9 mouse cellular contexts compared by ENCODE assay signal in the genomic region with DNA sequence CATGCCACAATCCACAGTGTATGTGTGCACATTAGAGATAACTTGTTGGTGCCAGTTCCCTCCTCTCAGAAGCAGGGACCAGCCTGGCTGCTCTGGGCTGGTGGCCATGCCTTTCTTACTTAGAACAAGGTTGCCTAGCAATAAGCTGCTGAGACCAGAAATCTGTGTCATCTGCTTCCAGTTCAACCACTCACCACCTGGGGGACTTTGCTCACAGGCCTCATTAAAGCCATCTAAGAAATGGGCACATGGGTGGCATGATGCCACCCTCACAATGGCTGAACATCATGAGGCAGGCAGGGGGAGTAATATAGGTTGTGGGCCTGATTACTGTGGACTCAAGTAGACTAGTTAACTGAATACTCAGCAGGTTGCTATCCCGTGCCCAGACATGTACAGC. TPM values are rescaled to one million over a fixed set of nuclear protein-coding genes. Genes with fewer than 3 reads are reported as not detected.
DNase-seq lines count a peak whose midpoint lies in the region; ATAC-seq and TF ChIP-seq lines count a peak whose summit lies in the region.
"Had no signal": no experiment of that assay in that cellular context is flagged by ENCODE, and none has a peak within 500 bp of the region (broad histone marks: within the 10 kb centered on the region; RNA-seq: fewer than 3 reads in every experiment).

No protein-coding gene starts in this region.

- no peak overlapping the region for H3K4me3 ChIP-seq in heart, adult 2 months
- H3K4me3 ChIP-seq: kidney, embryonic 15.5 days had no signal

- H3K9ac ChIP-seq in heart, adult 2 months (ENCODE audit: low read depth, low read length), result no peak overlapping the region
- H3K9ac ChIP-seq: kidney, embryonic 15.5 days had no signal

- TF ChIP-seq EP300 in heart, adult 2 months (IDR thresholded peaks at IDR 0.05; ENCODE audit: insufficient read depth, low read depth, low read length), result no peak

- 97% methylated on average over 1 of the region's 1 CpGs for WGBS in heart, adult 2 months

- no peaks in the 10 kb centered on the region for H3K36me3 ChIP-seq in heart, adult 2 months (ENCODE audit: control insufficient read depth, insufficient read depth, low read length)
- H3K36me3 ChIP-seq: kidney, embryonic 15.5 days had no signal

- no peak for TF ChIP-seq POLR2A in heart, adult 2 months (IDR thresholded peaks at IDR 0.05; ENCODE audit: insufficient read depth, low read depth, low read length)

- no peak for ATAC-seq in monocyte, adult 5-6 weeks (replicated peaks; ENCODE audit: insufficient number of reproducible peaks, low FRiP score, low TSS enrichment, poor library complexity, severe bottlenecking)

- H3K4me1 ChIP-seq in heart, adult 2 months (ENCODE audit: control insufficient read depth, insufficient read depth, low read length), result peaks cover 14% of the 10 kb centered on the region

- H3K79me2 ChIP-seq in heart, adult 2 months (replicated peaks; ENCODE audit: control insufficient read depth, insufficient read depth, low read length), result no peaks in the 10 kb centered on the region

- peak; percentile 40 for TF ChIP-seq CTCF in heart, adult 2 months (IDR thresholded peaks at IDR 0.05)

- intact Hi-C loops in heart, adult 2 months (cut with DNase I), result loop anchor here (5.0 kb wide), 1 partner anchor 37 kb away; no protein-coding TSS in a partner anchor
- intact Hi-C loops in left cerebral cortex, postnatal 25 days (cut with DNase I), result loop anchor here (5.0 kb wide), 2 partner anchors 78 to 82 kb away; no protein-coding TSS in a partner anchor
- intact Hi-C loops in gastrocnemius, postnatal 36 days (cut with DNase I), result loop anchor here (5.0 kb wide), 1 partner anchor 52 kb away; no protein-coding TSS in a partner anchor

- no peaks in the 10 kb centered on the region for H3K27me3 ChIP-seq in heart, adult 2 months (ENCODE audit: control insufficient read depth, insufficient read depth, low read length)
- H3K27me3 ChIP-seq: kidney, embryonic 15.5 days had no signal

- no peak overlapping the region for H3K27ac ChIP-seq in heart, adult 2 months
- H3K27ac ChIP-seq: kidney, embryonic 15.5 days had no signal

- DNase-seq in heart, adult 2 months, result no peak
- DNase-seq in heart, postnatal 4 days, result no peak
- peak; percentile 28 for DNase-seq in CD4-positive helper T cell, adult 2 months (ENCODE audit: low read depth, low spot score)
- DNase-seq in cerebellum, postnatal 14 days, result peak; percentile 65 to 67
- DNase-seq in left cerebral cortex, postnatal 25 days (ENCODE audit: low spot score in 2 of 2), result peak; percentile 35 to 83
- no peak for DNase-seq in gastrocnemius, postnatal 36 days
- DNase-seq in thymus, postnatal 36 days, result no peak

RNA-seq across cellular contexts. Expression of gene Nek6, which starts 1.3 kb away (rescaled TPM):
- 1 to 10 TPM; 2.9 to 3.3 TPM for total RNA-seq in heart, adult 2 months (2021)
- polyA plus RNA-seq in heart, adult 2 months (2012; rRNA removed), result 5.5 and 5.8 TPM in 2 replicates
- 10 to 100 TPM; 24.8 to 26.0 TPM for total RNA-seq in heart, postnatal 4 days (2021)
- total RNA-seq in left cerebral cortex, postnatal 25 days (2021), result 10 to 100 TPM; 29.4 to 29.8 TPM
- total RNA-seq in gastrocnemius, postnatal 36 days (2021), result 10 to 100 TPM in 1 of 2 experiments, 1 to 10 TPM in 1; 6.9 to 11.2 TPM
- total RNA-seq in monocyte, adult 5-6 weeks (2017), result 0.39 to 0.57 TPM (median 0.53 TPM) in 3 replicates

Comparison
In these comparisons a context has a peak if more than half of its experiments do, and no peak if none do; other contexts are left out.
1. DNase-seq: peak in CD4-positive helper T cell, adult 2 months (single experiment), cerebellum, postnatal 14 days (2 of 2) and left cerebral cortex, postnatal 25 days (2 of 2); none in heart, adult 2 months (0 of 2), heart, postnatal 4 days (single experiment), gastrocnemius, postnatal 36 days (0 of 2) and thymus, postnatal 36 days (0 of 2).